ENCODE assay signal across 7 mouse cellular contexts in the genomic region with DNA sequence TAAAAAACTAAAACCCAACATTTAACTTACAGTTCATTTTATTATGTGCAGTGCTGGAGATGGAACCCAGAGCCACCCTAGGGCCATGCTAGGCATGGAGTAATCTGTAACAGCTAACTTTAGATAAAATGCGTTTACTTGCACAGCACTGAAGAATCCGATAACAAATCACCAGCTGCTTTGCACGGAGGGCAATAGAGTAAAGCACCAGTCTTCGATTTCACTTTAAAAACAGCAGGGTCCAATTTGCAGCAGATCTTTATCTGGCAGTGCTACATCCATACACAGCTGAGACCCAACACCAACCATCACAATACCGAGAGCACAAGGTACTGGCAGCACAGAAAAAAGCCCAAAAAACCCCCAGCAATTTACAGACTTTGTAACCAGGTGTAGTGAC. TPM values are rescaled to one million over a fixed set of nuclear protein-coding genes. Genes with fewer than 3 reads are reported as not detected.
A peak's percentile ranks its signal among the peaks of the same experiment; 100 is the strongest.
DNase-seq lines count a peak whose midpoint lies in the region; ATAC-seq lines count a peak whose summit lies in the region.

No protein-coding gene starts in this region.

- no peak for DNase-seq in kidney, adult 18-20 months
- no peak for DNase-seq in embryonic facial prominence, embryonic 14.5 days (ENCODE audit: low spot score)
- DNase-seq in adrenal gland, adult 2 months: no peak
- DNase-seq in testis, postnatal 10 days (ENCODE audit: low spot score): no peak

- peaks cover 37% of the 10 kb centered on the region for H3K4me1 ChIP-seq in kidney, embryonic 16.5 days (ENCODE audit: insufficient read depth, low read length)
- H3K4me1 ChIP-seq in embryonic facial prominence, embryonic 14.5 days (ENCODE audit: control insufficient read depth, insufficient read depth, low read length): peaks cover 25% of the 10 kb centered on the region
- peaks cover 38% of the 10 kb centered on the region for H3K4me1 ChIP-seq in hindbrain, embryonic 13.5 days (replicated peaks)
- peaks cover 43% of the 10 kb centered on the region for H3K4me1 ChIP-seq in midbrain, embryonic 15.5 days

- H3K4me3 ChIP-seq in kidney, embryonic 16.5 days (ENCODE audit: low read length): no peak overlapping the region
- H3K4me3 ChIP-seq in embryonic facial prominence, embryonic 14.5 days (ENCODE audit: low read depth, low read length): no peak overlapping the region
- no peak overlapping the region for H3K4me3 ChIP-seq in hindbrain, embryonic 13.5 days
- H3K4me3 ChIP-seq in midbrain, embryonic 15.5 days: no peak overlapping the region

- no peak for ATAC-seq in kidney, embryonic 16.5 days (ENCODE audit: low FRiP score, low TSS enrichment)
- ATAC-seq in embryonic facial prominence, embryonic 14.5 days (ENCODE audit: low read depth): no peak
- ATAC-seq in hindbrain, embryonic 13.5 days (ENCODE audit: low FRiP score): no peak
- no peak for ATAC-seq in midbrain, embryonic 15.5 days (replicated peaks)

- H3K27me3 ChIP-seq in kidney, embryonic 16.5 days (ENCODE audit: insufficient read depth, low read length): no peaks in the 10 kb centered on the region
- H3K27me3 ChIP-seq in embryonic facial prominence, embryonic 14.5 days (replicated peaks; ENCODE audit: control insufficient read depth, insufficient read depth, low read length): no peaks in the 10 kb centered on the region
- no peaks in the 10 kb centered on the region for H3K27me3 ChIP-seq in hindbrain, embryonic 13.5 days
- no peaks in the 10 kb centered on the region for H3K27me3 ChIP-seq in midbrain, embryonic 15.5 days (replicated peaks)

- peak overlapping the region; percentile 98; the same call in 1 of the 2 replicates for H3K27ac ChIP-seq in kidney, embryonic 16.5 days (ENCODE audit: low read length)
- H3K27ac ChIP-seq in embryonic facial prominence, embryonic 14.5 days (replicated peaks; ENCODE audit: low read depth, low read length): no peak overlapping the region
- no peak overlapping the region for H3K27ac ChIP-seq in hindbrain, embryonic 13.5 days
- no peak overlapping the region for H3K27ac ChIP-seq in midbrain, embryonic 15.5 days

- H3K4me2 ChIP-seq in kidney, embryonic 16.5 days (replicated peaks; ENCODE audit: low read depth, low read length): peak overlapping the region; percentile 67; the same call in 1 of the 2 replicates
- peak overlapping the region; percentile 95; the same call in 1 of the 2 replicates for H3K4me2 ChIP-seq in embryonic facial prominence, embryonic 14.5 days (ENCODE audit: low read depth, low read length)
- peak overlapping the region; percentile 99 for H3K4me2 ChIP-seq in hindbrain, embryonic 13.5 days
- H3K4me2 ChIP-seq in midbrain, embryonic 15.5 days: peak overlapping the region; percentile 96; the same call in 1 of the 2 replicates

- H3K36me3 ChIP-seq in kidney, embryonic 16.5 days (ENCODE audit: insufficient read depth, low read length): no peaks in the 10 kb centered on the region
- 0 out of 2 replicates have a peak, but pooled peaks cover 6% of the 10 kb centered on the region for H3K36me3 ChIP-seq in embryonic facial prominence, embryonic 14.5 days (ENCODE audit: control insufficient read depth, insufficient read depth, low read length)
- no peaks in the 10 kb centered on the region for H3K36me3 ChIP-seq in hindbrain, embryonic 13.5 days
- H3K36me3 ChIP-seq in midbrain, embryonic 15.5 days (replicated peaks): no peaks in the 10 kb centered on the region

- no peak overlapping the region for H3K9ac ChIP-seq in kidney, embryonic 16.5 days (replicated peaks; ENCODE audit: low read length)
- no peak overlapping the region for H3K9ac ChIP-seq in embryonic facial prominence, embryonic 14.5 days (ENCODE audit: low read depth, low read length)
- H3K9ac ChIP-seq in hindbrain, embryonic 13.5 days: peak overlapping the region; percentile 98; the same call in 1 of the 2 replicates
- H3K9ac ChIP-seq in midbrain, embryonic 15.5 days: no peak overlapping the region

- no peaks in the 10 kb centered on the region for H3K9me3 ChIP-seq in kidney, embryonic 16.5 days (ENCODE audit: low read length)
- no peaks in the 10 kb centered on the region for H3K9me3 ChIP-seq in embryonic facial prominence, embryonic 14.5 days (ENCODE audit: control insufficient read depth, low read length)
- no peaks in the 10 kb centered on the region for H3K9me3 ChIP-seq in hindbrain, embryonic 13.5 days
- no peaks in the 10 kb centered on the region for H3K9me3 ChIP-seq in midbrain, embryonic 15.5 days

- WGBS in kidney, embryonic 16.5 days: 80% methylated on average over 5 of the region's 5 CpGs
- 55% methylated on average over 5 of the region's 5 CpGs for WGBS in embryonic facial prominence, embryonic 14.5 days
- WGBS in hindbrain, embryonic 13.5 days: 80% methylated on average over 5 of the region's 5 CpGs
- WGBS in midbrain, embryonic 15.5 days: 87% methylated on average over 5 of the region's 5 CpGs

RNA-seq across cellular contexts. Expression of gene Dido1, which starts 6.6 kb away (rescaled TPM):
- polyA plus RNA-seq in kidney, embryonic 16.5 days (2015; fragmentation: Nextera tagmentation; extraction: Ambion mirVana): 26.8 and 29.0 TPM in 2 replicates
- polyA plus RNA-seq in embryonic facial prominence, embryonic 14.5 days (2014; fragmentation: Nextera tagmentation; extraction: Ambion mirVana): 26.0 and 27.8 TPM in 2 replicates
- polyA plus RNA-seq in hindbrain, embryonic 13.5 days (2015; fragmentation: Nextera tagmentation; extraction: Ambion mirVana): 27.6 and 29.7 TPM in 2 replicates
- 29.0 and 30.1 TPM in 2 replicates for polyA plus RNA-seq in midbrain, embryonic 15.5 days (2015; fragmentation: Nextera tagmentation; extraction: Ambion mirVana)
- total RNA-seq in adrenal gland, adult 2 months (2021): 10 to 100 TPM; 36.6 to 38.6 TPM
- 7.3 and 8.7 TPM in 2 replicates for polyA plus RNA-seq in adrenal gland, adult 2 months (2012; rRNA removed)

RNA-seq across cellular contexts. Expression of gene Gid8, which starts 6.7 kb away (rescaled TPM):
- 56.3 and 56.8 TPM in 2 replicates for polyA plus RNA-seq in kidney, embryonic 16.5 days (2015; fragmentation: Nextera tagmentation; extraction: Ambion mirVana)
- 56.8 and 59.4 TPM in 2 replicates for polyA plus RNA-seq in embryonic facial prominence, embryonic 14.5 days (2014; fragmentation: Nextera tagmentation; extraction: Ambion mirVana)
- 56.6 and 58.7 TPM in 2 replicates for polyA plus RNA-seq in hindbrain, embryonic 13.5 days (2015; fragmentation: Nextera tagmentation; extraction: Ambion mirVana)
- 56.1 and 60.7 TPM in 2 replicates for polyA plus RNA-seq in midbrain, embryonic 15.5 days (2015; fragmentation: Nextera tagmentation; extraction: Ambion mirVana)
- total RNA-seq in adrenal gland, adult 2 months (2021): 10 to 100 TPM; 58.3 to 61.8 TPM
- polyA plus RNA-seq in adrenal gland, adult 2 months (2012; rRNA removed): 11.3 and 12.2 TPM in 2 replicates

RNA-seq across cellular contexts. Expression of gene Slc17a9, which starts 21.9 kb away (rescaled TPM):
- polyA plus RNA-seq in kidney, embryonic 16.5 days (2015; fragmentation: Nextera tagmentation; extraction: Ambion mirVana): 0.40 and 0.66 TPM in 2 replicates
- polyA plus RNA-seq in embryonic facial prominence, embryonic 14.5 days (2014; fragmentation: Nextera tagmentation; extraction: Ambion mirVana): 1.5 and 2.9 TPM in 2 replicates
- polyA plus RNA-seq in hindbrain, embryonic 13.5 days (2015; fragmentation: Nextera tagmentation; extraction: Ambion mirVana): 0.19 and 0.83 TPM in 2 replicates
- 0.17 and 0.26 TPM in 2 replicates for polyA plus RNA-seq in midbrain, embryonic 15.5 days (2015; fragmentation: Nextera tagmentation; extraction: Ambion mirVana)
- under 1 TPM; 0.52 TPM for total RNA-seq in adrenal gland, adult 2 months (2021)
- 2.7 and 3.8 TPM in 2 replicates for polyA plus RNA-seq in adrenal gland, adult 2 months (2012; rRNA removed)
